Mouse (Mus musculus) forebrain, embryonic 14.5 days (tissue): ENCODE results near the gene Nptn. TPM values are rescaled to one million over a fixed set of nuclear protein-coding genes. Genes with fewer than 3 reads are reported as not detected.

Experiments
- ATAC-seq: fragments of 200-750 bp; cut with Nextera tagmentation; 2 replicates; pipeline ENCODE4 v1.8.0; 2017; ENCODE audit warnings: mild to moderate bottlenecking, moderate library complexity
- DNase-seq: peaks from one replicate; pipeline ENCODE4 v3.0.0-alpha.2; 2015; ENCODE audit warnings: low spot score
- H3K27ac ChIP-seq: fragments of 300-500 bp; sonication (generic); 2 replicates; pipeline ENCODE4 v1.5.1; 2014; ENCODE audit warnings: low read depth, mild to moderate bottlenecking, control low read depth, low read length, moderate library complexity
- H3K27me3 ChIP-seq: fragments of 300-500 bp; sonication (generic); replicated peaks from 2 replicates; pipeline ENCODE4 v1.6.1; 2014; ENCODE audit warnings: low read length, control low read depth, mixed read lengths; ENCODE audit not compliant: control insufficient read depth, insufficient read depth
- H3K36me3 ChIP-seq: fragments of 300-500 bp; sonication (generic); 2 replicates; pipeline ENCODE4 v1.6.1; 2014; ENCODE audit warnings: low read length, control low read depth; ENCODE audit not compliant: control insufficient read depth, insufficient read depth
- H3K4me1 ChIP-seq: fragments of 300-500 bp; sonication (generic); 2 replicates; pipeline ENCODE4 v1.6.1; 2014; ENCODE audit warnings: antibody characterized with exemption, low read length, control low read depth; ENCODE audit not compliant: control insufficient read depth, insufficient read depth
- H3K4me2 ChIP-seq: fragments of 300-500 bp; sonication (generic); 2 replicates; pipeline ENCODE4 v1.6.1; 2014; ENCODE audit warnings: mild to moderate bottlenecking, control low read depth, low read length
- H3K4me3 ChIP-seq: fragments of 300-500 bp; sonication (generic); 2 replicates; pipeline ENCODE4 v1.5.1; 2014; ENCODE audit warnings: low read depth, low read length, control low read depth
- H3K9ac ChIP-seq: fragments of 300-500 bp; sonication (generic); 2 replicates; pipeline ENCODE4 v1.6.1; 2014; ENCODE audit warnings: mild to moderate bottlenecking, low read length, control low read depth, moderate library complexity
- H3K9me3 ChIP-seq: fragments of 300-500 bp; sonication (generic); replicated peaks from 2 replicates; pipeline ENCODE4 v1.6.1; 2016; ENCODE audit warnings: low read length, control low read depth, mixed read lengths; ENCODE audit not compliant: control insufficient read depth
- WGBS: fragments of 180-500 bp; shearing (Covaris S2); extraction: QIAGEN DNeasy Blood & Tissue Kit; methylation state at CpG from one replicate; pipeline ENCODE4 v1.1.7; 2014; 5-methylcytosine and 5-hydroxymethylcytosine counted together
- polyA plus RNA-seq: library from polyadenylated mRNA; unstranded; fragments of >200 nt; fragmentation: Nextera tagmentation; extraction: Ambion mirVana; gene quantifications from 2 replicates; pipeline ENCODE4 v1.2.1, GENCODE M21; 2014

Gene Nptn
- polyA plus RNA-seq: 144 and 158 TPM in 2 replicates

GRCm38 (mm10) chr9:58581958-58582540 lies at the start of gene Nptn:
Gene Nptn (plus strand): TSS chr9:58582240.
- Histone ChIP-seq H3K9ac (peak within 1 kb of the TSS; percentile 98), H3K4me1 (peaks cover 8% of the 10 kb centered on the region), H3K4me2 (peak within 1 kb of the TSS; percentile 75), H3K36me3 (no peaks in the 10 kb centered on the region), H3K9me3 (no peaks in the 10 kb centered on the region), H3K27ac (peak within 1 kb of the TSS; percentile 98), H3K4me3 (peak within 1 kb of the TSS; percentile 89), H3K27me3 (no peaks in the 10 kb centered on the region)
- under 1% methylated on average over 34 of the region's 56 CpGs for WGBS
- DNase-seq (peak; percentile 99), ATAC-seq (peak; percentile 99)

- Histone ChIP-seq H3K36me3 (peaks cover 48% of the 10 kb centered on the region), H3K4me1 (no peaks in the 10 kb centered on the region), H3K9me3 (no peaks in the 10 kb centered on the region), H3K27ac (no peak overlapping the region), H3K4me2 (no peak overlapping the region), H3K27me3 (no peaks in the 10 kb centered on the region), H3K4me3 (no peak overlapping the region), H3K9ac (no peak overlapping the region)
- 94% methylated on average over 6 of the region's 6 CpGs for WGBS
- no peak for ATAC-seq
- no peak for DNase-seq
Measured at GRCm38 (mm10) chr9:58533322-58533721, 48.7 kb upstream of the Nptn start.

- 58% methylated on average over 1 of the region's 1 CpGs for WGBS
- no peaks in the 10 kb centered on the region for H3K4me1 ChIP-seq
- H3K27me3 ChIP-seq: no peaks in the 10 kb centered on the region
- ATAC-seq (peak; percentile 56; the same call in 1 of the 2 replicates), DNase-seq (peak; percentile 86)
- no peak overlapping the region for H3K4me2 ChIP-seq
- H3K4me3 ChIP-seq: no peak overlapping the region
- peaks cover 44% of the 10 kb centered on the region for H3K36me3 ChIP-seq
- H3K9me3 ChIP-seq: no peaks in the 10 kb centered on the region
- no peak overlapping the region for H3K27ac ChIP-seq
- no peak overlapping the region for H3K9ac ChIP-seq
Measured at GRCm38 (mm10) chr9:58534766-58535165, 47.3 kb upstream of the Nptn start.

- H3K4me1 ChIP-seq: no peaks in the 10 kb centered on the region
- 76% methylated on average over 20 of the region's 20 CpGs for WGBS
- ATAC-seq (peak; percentile 69), DNase-seq (peak; percentile 73)
- H3K27ac ChIP-seq: no peak overlapping the region
- no peak overlapping the region for H3K4me2 ChIP-seq
- H3K9ac ChIP-seq: no peak overlapping the region
- H3K36me3 ChIP-seq: peaks cover 37% of the 10 kb centered on the region
- no peak overlapping the region for H3K4me3 ChIP-seq
- H3K27me3 ChIP-seq: no peaks in the 10 kb centered on the region
- no peaks in the 10 kb centered on the region for H3K9me3 ChIP-seq
Measured at GRCm38 (mm10) chr9:58535447-58536134, 46.4 kb upstream of the Nptn start.

GRCm38 (mm10) chr9:58537774-58538173 lies 44.3 kb upstream of the Nptn start:
- 84% methylated on average over 3 of the region's 3 CpGs for WGBS
- no peak overlapping the region for H3K27ac ChIP-seq
- H3K36me3 ChIP-seq: peaks cover 33% of the 10 kb centered on the region
- H3K4me1 ChIP-seq: 0 out of 2 replicates have a peak, but pooled peaks cover 3% of the 10 kb centered on the region
- H3K27me3 ChIP-seq: no peaks in the 10 kb centered on the region
- H3K9me3 ChIP-seq: no peaks in the 10 kb centered on the region
- DNase-seq (no peak), ATAC-seq (no peak)
- no peak overlapping the region for H3K4me2 ChIP-seq
- H3K4me3 ChIP-seq: no peak overlapping the region
- H3K9ac ChIP-seq: no peak overlapping the region

- Histone ChIP-seq H3K27me3 (no peaks in the 10 kb centered on the region), H3K9me3 (no peaks in the 10 kb centered on the region), H3K36me3 (peaks cover 29% of the 10 kb centered on the region), H3K9ac (no peak overlapping the region), H3K4me3 (no peak overlapping the region), H3K4me1 (0 out of 2 replicates have a peak, but pooled peaks cover 3% of the 10 kb centered on the region), H3K27ac (no peak overlapping the region), H3K4me2 (no peak overlapping the region)
- WGBS: 51% methylated on average over 5 of the region's 5 CpGs
- peak; percentile 60 for ATAC-seq
- peak; percentile 87 for DNase-seq
Measured at GRCm38 (mm10) chr9:58539886-58540285, 42.2 kb upstream of the Nptn start.

- H3K4me1 ChIP-seq: peaks cover 5% of the 10 kb centered on the region; the same call in 1 of the 2 replicates
- no peaks in the 10 kb centered on the region for H3K9me3 ChIP-seq
- H3K27me3 ChIP-seq: no peaks in the 10 kb centered on the region
- DNase-seq (peak; percentile 89), ATAC-seq (peak; percentile 40; the same call in 1 of the 2 replicates)
- H3K9ac ChIP-seq: peak overlapping the region; percentile 29; the same call in 1 of the 2 replicates
- H3K4me2 ChIP-seq: no peak overlapping the region
- 48% methylated on average over 6 of the region's 6 CpGs for WGBS
- H3K27ac ChIP-seq: peak overlapping the region; percentile 54; the same call in 1 of the 2 replicates
- H3K36me3 ChIP-seq: peaks cover 16% of the 10 kb centered on the region
- H3K4me3 ChIP-seq: no peak overlapping the region
Measured at GRCm38 (mm10) chr9:58541895-58542338, 40.1 kb upstream of the Nptn start.

GRCm38 (mm10) chr9:58544879-58545324 lies 37.1 kb upstream of the Nptn start:
- no peaks in the 10 kb centered on the region for H3K36me3 ChIP-seq
- DNase-seq (peak; percentile 53), ATAC-seq (no peak)
- 66% methylated on average over 4 of the region's 4 CpGs for WGBS
- H3K27me3 ChIP-seq: no peaks in the 10 kb centered on the region
- peak overlapping the region; percentile 12; the same call in 1 of the 2 replicates for H3K4me2 ChIP-seq
- no peaks in the 10 kb centered on the region for H3K9me3 ChIP-seq
- no peak overlapping the region for H3K4me3 ChIP-seq
- no peak overlapping the region for H3K27ac ChIP-seq
- peaks cover 8% of the 10 kb centered on the region; the same call in 1 of the 2 replicates for H3K4me1 ChIP-seq
- no peak overlapping the region for H3K9ac ChIP-seq

GRCm38 (mm10) chr9:58545428-58545827 lies 36.6 kb upstream of the Nptn start:
- no peak overlapping the region for H3K9ac ChIP-seq
- 63% methylated on average over 6 of the region's 6 CpGs for WGBS
- no peaks in the 10 kb centered on the region for H3K9me3 ChIP-seq
- peaks cover 8% of the 10 kb centered on the region; the same call in 1 of the 2 replicates for H3K4me1 ChIP-seq
- no peak for ATAC-seq
- no peak overlapping the region for H3K4me2 ChIP-seq
- H3K27me3 ChIP-seq: no peaks in the 10 kb centered on the region
- no peak overlapping the region for H3K27ac ChIP-seq
- H3K36me3 ChIP-seq: no peaks in the 10 kb centered on the region
- no peak overlapping the region for H3K4me3 ChIP-seq
- DNase-seq: no peak
